Mouse (Mus musculus) heart, postnatal 0 days (tissue): ENCODE measurements around the gene U2af1l4.

ENCODE experiments used
- CTCF ChIP-seq: IDR thresholded peaks from 2 replicates; pipeline ENCODE4 v1.5.1; 2016; ENCODE audit warnings: antibody characterized with exemption, control low read depth, low read depth
- EP300 ChIP-seq: IDR thresholded peaks from 2 replicates; pipeline ENCODE4 v1.6.1; 2016; ENCODE audit warnings: antibody characterized with exemption, low read depth

DNA sequence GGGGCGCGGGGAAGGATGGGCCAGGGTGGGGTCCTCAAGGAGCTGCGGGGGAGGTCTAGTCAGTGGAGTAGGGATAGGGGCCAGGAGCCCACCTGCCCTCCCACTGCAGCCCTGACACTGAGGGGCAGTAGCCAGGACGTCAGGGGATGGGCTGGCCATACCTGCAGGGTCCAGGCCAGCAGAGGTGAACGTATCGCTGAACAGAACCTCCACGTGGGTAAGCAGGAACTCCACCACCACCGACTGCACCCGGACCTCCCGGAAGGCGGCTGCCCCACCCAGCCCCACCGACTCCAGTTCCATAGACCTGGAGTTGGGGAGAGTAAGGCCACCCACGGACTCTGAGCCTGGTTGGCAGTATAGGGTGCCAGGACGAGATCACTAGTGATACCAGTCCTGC lies 36.1 kb upstream of the U2af1l4 start:
- no peak for TF ChIP-seq CTCF
- TF ChIP-seq EP300 = no peak
